Mouse (Mus musculus): ENCODE results near the gene Purb.

GRCm38 (mm10) chr11:6436442-6436841 lies 39.3 kb downstream of the Purb start:
- TF ChIP-seq USF1 (IDR thresholded peaks at IDR 0.05; ENCODE audit: low read depth) = no peak
- TF ChIP-seq CTCF (IDR thresholded peaks at IDR 0.05; ENCODE audit: control insufficient read depth, insufficient read depth, insufficient read length) = peak; percentile 84
- no peak for TF ChIP-seq MAX (IDR thresholded peaks at IDR 0.05)
